Mouse (Mus musculus): ENCODE data around the gene Kat2b. TPM values are rescaled to one million over a fixed set of nuclear protein-coding genes. Genes with fewer than 3 reads are reported as not detected.

Kat2b gene
- total RNA-seq, 2 experiments from 2014 or later = 14.1 to 14.6 TPM

Other genes with a start within 250 kb of the Kat2b start
- 1 to 10 TPM in 1 of 2 experiments, under 1 TPM in 1; 0.89 to 1.3 TPM for gene Efhb, start 103.5 kb upstream of the Kat2b start, total RNA-seq (2021)
- gene Rab5a, start 87.6 kb upstream of the Kat2b start, total RNA-seq (2021) = 100 to 1,000 TPM; 120 to 123 TPM
- gene Pp2d1, start 27.4 kb upstream of the Kat2b start, total RNA-seq (2021) = not detected
- gene Sgo1, start 122.5 kb downstream of the Kat2b start, total RNA-seq (2021) = 1 to 10 TPM; 1.0 to 1.2 TPM